Mouse (Mus musculus): Measurements from ENCODE around the gene Abhd16a. TPM values are rescaled to one million over a fixed set of nuclear protein-coding genes. Genes with fewer than 3 reads are reported as not detected.

Gene Abhd16a
- 66.7 and 69.8 TPM in 2 replicates for polyA plus RNA-seq (2016; fragmentation: Nextera tagmentation; extraction: Ambion mirVana)

DNA sequence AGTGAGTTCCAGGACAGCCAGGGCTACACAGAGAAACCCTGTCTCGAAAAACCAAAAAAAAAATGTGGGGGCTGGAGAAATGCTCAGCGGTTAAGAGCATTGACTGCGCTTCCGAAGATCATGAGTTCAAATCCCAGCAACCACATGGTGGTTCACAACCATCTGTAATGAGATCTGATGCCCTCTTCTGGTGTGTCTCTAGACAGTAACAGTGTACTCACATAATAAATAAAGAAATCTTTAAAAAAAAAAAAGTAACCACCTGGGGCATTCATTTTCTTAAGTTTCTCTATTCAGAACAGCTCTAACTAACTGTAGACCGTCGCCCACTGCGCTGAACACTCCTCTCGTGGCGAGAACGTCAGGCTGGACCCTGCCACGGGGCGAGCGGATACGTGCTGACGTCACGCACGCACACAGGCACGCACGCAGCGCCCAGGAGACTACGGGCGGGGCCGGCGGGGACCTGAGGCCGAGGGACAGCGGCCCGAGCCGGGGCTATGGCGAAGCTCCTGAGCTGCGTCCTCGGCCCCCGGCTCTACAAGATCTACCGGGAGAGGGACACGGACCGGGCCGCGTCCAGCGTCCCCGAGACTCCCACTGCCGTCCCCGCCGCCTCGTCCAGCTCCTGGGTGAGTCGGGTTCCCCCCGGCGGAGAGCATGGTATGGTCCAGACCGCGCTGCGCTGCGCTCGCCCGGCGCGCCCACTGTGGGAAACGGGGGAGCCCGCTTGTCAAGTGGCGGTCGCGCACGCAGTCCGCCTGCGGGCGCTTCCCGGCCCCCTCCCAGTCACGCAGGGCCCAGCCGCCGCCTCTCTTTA is at the start of gene Abhd16a:
Abhd16a (plus strand) TSS at position 439 of the 820 bp plus-strand sequence.
- peaks cover 17% of the 10 kb centered on the region for H3K4me1 ChIP-seq
- H3K4me3 ChIP-seq, result peak within 1 kb of the TSS; percentile 82
- H3K27me3 ChIP-seq (ENCODE audit: insufficient read depth, poor library complexity, severe bottlenecking), result no peaks in the 10 kb centered on the region
- peak within 1 kb of the TSS; percentile 99 for H3K27ac ChIP-seq
- H3K36me3 ChIP-seq, result peaks cover 31% of the 10 kb centered on the region
- peak; percentile 96 for DNase-seq (ENCODE audit: low spot score)
- H3K9me3 ChIP-seq, result no peaks in the 10 kb centered on the region
- WGBS, result 3% methylated on average over 67 of the region's 67 CpGs

DNA sequence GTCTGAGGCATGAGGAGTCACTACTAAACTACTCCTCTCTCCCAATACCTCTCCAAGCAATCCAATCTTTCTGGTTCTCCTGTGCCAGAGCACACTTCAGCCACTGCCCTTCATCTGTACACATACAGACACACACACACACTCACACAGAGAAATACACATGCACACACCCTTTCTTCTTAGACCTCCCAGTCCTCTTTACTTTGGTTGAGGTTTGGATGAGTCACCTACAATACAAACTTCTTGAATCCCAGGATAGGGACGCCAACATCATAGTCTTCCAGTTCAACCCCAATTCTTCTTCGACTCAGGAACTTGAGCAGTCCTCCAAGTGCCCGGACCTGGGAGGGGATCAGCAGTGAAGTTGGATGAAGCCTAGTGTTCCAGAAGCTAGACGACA is 45.3 kb upstream of the Abhd16a start:
- H3K27me3 ChIP-seq (ENCODE audit: insufficient read depth, poor library complexity, severe bottlenecking), result no peaks in the 10 kb centered on the region
- H3K4me1 ChIP-seq, result peaks cover 50% of the 10 kb centered on the region
- H3K27ac ChIP-seq, result peak overlapping the region; percentile 98
- no peak for DNase-seq (ENCODE audit: low spot score)
- no peaks in the 10 kb centered on the region for H3K9me3 ChIP-seq
- 79% methylated on average over 4 of the region's 4 CpGs for WGBS
- no peaks in the 10 kb centered on the region for H3K36me3 ChIP-seq
- no peak overlapping the region for H3K4me3 ChIP-seq

DNA sequence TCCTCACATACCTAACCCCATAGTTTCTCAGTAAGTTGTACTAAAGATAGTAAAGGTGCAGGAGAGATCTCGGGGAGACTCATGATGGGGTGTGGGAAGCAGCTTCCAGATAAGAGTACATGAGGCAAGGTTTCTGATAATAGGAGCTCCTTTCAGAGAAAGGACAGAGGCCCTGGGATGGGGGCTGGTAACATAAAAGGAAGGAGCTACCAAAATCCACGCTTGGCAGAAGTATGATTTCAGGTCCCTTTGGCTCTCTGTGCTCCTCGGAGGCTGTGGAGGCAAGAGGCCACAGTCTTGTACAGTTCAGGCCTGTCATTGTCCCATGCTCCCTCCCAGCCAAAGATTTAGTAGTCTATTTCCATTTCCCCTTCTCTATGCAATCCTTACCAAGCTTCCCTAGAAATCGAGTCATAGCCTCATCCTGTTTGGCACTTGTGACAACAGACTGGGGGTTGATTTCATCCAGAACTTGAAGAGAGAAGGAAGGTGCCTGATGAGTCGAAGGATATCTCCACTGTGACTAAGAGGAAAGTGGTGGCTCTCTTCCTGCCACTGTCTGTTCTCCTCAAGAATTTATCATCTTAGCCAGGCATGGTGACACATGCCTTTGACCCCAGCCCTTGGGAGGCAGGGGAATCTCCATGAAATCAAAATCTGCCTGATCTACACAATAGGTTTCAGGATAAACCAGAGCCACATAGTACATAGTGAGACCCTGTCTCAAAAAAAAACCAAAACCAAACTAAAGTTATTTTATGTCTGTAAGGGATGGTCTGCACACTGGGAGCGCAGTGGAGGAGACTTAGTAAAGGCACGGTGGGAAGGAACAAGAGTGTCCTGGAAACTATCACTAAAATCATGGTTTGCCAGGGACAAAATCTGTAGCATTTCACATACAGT is 43.9 kb upstream of the Abhd16a start:
- Histone ChIP-seq H3K36me3 (no peaks in the 10 kb centered on the region), H3K27ac (peak overlapping the region; percentile 98), H3K27me3 (ENCODE audit: insufficient read depth, poor library complexity, severe bottlenecking) (no peaks in the 10 kb centered on the region), H3K4me1 (peaks cover 63% of the 10 kb centered on the region), H3K4me3 (peak overlapping the region; percentile 72), H3K9me3 (no peaks in the 10 kb centered on the region)
- 45% methylated on average over 7 of the region's 7 CpGs for WGBS
- peak; percentile 78 for DNase-seq (ENCODE audit: low spot score)

DNA sequence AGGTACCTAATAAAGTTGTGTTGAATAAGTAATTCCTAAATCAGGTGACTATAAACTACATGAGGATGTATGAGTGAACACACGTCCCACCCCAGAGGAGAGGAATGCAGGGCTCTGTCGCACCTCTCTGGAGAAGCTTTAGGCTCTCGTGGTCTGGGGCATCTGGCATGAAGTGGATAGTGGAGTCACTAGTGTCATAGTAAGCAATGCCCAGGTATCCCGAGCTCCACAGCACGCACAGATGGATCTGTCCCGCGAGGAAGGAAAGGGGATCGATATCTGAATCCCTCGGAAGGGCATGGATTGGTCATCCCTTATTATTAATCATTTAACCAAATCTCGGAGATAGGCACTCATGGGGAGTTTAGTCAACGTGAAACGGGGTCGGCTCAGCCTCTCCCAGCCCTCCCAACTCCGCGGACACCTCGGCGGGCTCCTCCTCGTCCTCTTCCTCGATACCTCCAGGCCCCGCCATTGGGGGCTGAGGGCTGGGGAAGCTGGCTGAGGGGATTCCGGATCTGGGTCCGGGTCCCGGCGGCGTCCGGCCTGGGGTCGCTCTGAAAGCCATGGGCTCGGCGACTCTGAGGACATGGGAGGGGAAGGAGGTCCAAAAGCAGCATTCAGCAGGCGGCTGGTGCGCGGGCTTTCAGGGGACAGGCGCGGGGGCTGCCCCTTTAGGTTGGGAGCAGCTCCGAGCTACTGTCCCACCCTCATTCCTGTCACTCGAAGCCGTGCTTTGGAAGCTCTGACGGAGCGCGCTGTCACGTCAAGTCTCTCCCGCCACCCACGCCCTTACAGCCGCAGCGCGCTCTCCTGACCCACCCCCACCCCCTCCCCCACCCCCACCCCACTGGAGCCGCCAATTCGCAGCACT is 43.0 kb upstream of the Abhd16a start:
- Histone ChIP-seq H3K4me3 (peak overlapping the region; percentile 72), H3K9me3 (no peaks in the 10 kb centered on the region), H3K27ac (peak overlapping the region; percentile 98), H3K4me1 (peaks cover 63% of the 10 kb centered on the region), H3K36me3 (no peaks in the 10 kb centered on the region), H3K27me3 (ENCODE audit: insufficient read depth, poor library complexity, severe bottlenecking) (no peaks in the 10 kb centered on the region)
- DNase-seq (ENCODE audit: low spot score), result no peak
- 4% methylated on average over 47 of the region's 48 CpGs for WGBS

DNA sequence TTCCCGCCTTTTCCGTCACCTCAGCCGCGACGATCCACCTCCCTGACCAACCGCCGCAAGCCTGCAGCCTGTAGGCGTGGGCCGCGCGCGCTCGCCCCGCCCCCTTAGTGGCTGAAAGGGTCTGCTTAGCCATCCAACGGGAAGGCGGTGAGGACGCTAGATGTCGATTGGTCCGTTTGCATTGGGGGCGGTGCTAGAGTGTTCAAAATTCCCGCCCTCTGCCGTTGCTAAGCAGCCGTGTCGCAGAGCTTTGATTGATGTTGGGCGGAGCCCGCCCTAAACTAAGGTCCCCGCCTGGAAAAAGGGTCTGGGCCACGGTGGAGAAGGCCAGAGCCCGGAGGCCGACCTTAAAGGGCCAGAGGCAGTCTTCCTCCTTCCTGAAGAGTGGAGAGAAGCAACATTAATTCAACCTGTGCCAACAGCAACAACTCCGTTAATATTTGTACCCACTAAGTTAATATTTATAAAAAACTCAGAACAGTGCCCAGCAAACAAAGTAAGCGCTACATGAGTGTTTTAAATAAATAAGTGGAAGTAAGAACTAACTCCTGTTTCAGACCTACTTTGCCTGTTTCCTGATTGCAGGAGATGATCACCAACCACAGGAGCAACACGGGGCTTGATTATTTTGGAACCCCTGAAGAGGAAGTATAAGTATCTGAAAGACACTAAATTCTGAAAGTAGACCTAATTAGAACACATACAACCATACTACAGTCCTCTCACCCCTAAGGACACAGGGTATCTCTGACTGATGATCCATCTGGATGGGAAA is 42.2 kb upstream of the Abhd16a start, which contains the start of gene Msh5:
Msh5 (minus strand) TSS at position 65 of the 775 bp plus-strand sequence.
- Histone ChIP-seq H3K9me3 (no peaks in the 10 kb centered on the region), H3K36me3 (0 out of 2 replicates have a peak, but pooled peaks cover under 1% of the 10 kb centered on the region), H3K27ac (peak within 1 kb of the TSS; percentile 98), H3K4me3 (peak within 1 kb of the TSS; percentile 72), H3K27me3 (ENCODE audit: insufficient read depth, poor library complexity, severe bottlenecking) (no peaks in the 10 kb centered on the region), H3K4me1 (peaks cover 68% of the 10 kb centered on the region)
- DNase-seq (ENCODE audit: low spot score), result peak; percentile 100
- WGBS, result 2% methylated on average over 33 of the region's 33 CpGs

DNA sequence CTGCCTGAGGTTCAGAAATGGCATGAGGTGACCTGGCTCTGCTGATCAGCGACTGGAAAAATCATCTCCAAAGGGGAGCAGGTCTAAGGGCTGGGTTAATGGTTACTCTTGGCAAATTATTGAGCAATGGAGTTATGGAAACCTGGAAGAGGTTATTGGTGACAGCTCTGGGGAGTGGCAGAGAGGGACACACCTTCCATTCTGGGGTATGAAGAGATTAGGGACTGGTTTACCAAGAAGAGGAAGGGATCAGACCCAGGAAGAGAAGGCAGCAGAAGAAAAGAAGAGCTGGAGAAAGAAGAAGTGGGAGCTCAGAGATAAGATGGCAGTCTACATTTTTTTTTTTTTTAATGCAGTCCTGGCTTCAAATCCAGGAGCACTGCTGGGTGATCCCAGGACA is 41.4 kb upstream of the Abhd16a start:
- no peaks in the 10 kb centered on the region for H3K9me3 ChIP-seq
- H3K36me3 ChIP-seq, result peaks cover 9% of the 10 kb centered on the region
- H3K4me1 ChIP-seq, result peaks cover 77% of the 10 kb centered on the region
- WGBS, result 43% methylated on average over 1 of the region's 1 CpGs
- no peak for DNase-seq (ENCODE audit: low spot score)
- peak overlapping the region; percentile 72 for H3K4me3 ChIP-seq
- peak overlapping the region; percentile 98 for H3K27ac ChIP-seq
- no peaks in the 10 kb centered on the region for H3K27me3 ChIP-seq (ENCODE audit: insufficient read depth, poor library complexity, severe bottlenecking)

DNA sequence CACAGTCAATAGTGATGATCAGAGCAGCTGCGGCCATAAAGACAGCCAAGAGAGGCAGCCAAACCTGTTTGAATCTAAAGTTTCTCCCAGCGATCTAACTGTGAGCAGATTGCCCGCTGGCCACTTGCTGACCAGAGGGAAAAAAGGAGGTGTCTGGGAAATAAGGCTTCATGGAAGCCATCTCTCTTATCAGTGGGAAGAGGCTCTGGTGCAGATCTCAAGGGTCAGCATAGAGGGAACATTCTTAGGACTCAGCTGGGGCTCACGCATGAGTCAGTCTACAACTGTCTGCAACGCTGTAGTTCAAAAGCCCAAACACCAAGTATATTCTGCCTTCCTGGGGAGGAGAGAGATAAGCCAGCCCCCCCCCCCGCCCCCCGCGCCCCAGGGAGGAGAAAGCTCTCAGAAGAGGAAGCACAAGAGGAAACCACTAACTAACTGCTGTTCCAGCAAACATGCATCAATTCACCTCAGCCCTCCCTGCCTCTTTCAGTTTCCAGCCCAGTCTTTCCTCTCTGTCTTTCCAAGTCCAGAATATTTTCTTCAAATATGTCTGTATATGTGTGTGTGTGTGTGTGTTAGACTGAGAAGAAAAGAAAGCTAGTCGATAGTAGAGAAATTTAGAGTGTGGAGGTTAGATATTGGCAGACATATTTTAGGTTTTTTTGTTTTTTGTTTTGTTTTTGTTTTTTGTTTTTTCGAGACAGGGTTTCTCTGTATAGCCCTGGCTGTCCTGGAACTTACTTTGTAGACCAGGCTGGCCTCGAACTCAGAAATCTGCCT is 40.7 kb upstream of the Abhd16a start:
- Histone ChIP-seq H3K27ac (peak overlapping the region; percentile 98), H3K4me1 (peaks cover 81% of the 10 kb centered on the region), H3K9me3 (no peaks in the 10 kb centered on the region), H3K4me3 (peak overlapping the region; percentile 72), H3K27me3 (ENCODE audit: insufficient read depth, poor library complexity, severe bottlenecking) (no peaks in the 10 kb centered on the region), H3K36me3 (peaks cover 15% of the 10 kb centered on the region)
- 20% methylated on average over 11 of the region's 11 CpGs for WGBS
- DNase-seq (ENCODE audit: low spot score), result no peak

DNA sequence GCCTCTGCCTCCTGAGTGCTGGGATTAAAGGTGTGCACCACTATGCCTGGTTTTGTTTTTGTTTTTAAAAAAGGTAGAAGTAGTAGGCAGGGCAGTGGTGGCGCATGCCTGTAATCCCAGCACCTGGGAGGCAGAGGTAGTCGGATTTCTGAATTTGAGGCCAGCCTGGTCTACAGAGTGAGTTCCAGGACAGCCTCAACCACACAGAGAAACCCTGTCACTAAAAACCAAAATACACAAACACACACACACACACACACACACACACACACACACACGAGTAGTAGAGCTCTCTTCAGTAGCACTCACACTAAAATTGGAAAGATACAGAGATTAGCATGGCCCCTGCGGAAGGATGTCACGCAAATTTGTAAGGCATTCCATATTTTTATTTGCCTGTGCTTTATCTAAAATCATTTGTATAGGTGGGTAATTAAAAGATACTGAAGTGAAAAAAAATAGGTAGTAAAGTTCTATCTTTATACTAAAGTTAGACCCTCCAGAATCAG is 40.1 kb upstream of the Abhd16a start:
- WGBS, result 58% methylated on average over 5 of the region's 5 CpGs
- peaks cover 76% of the 10 kb centered on the region for H3K4me1 ChIP-seq
- peak overlapping the region; percentile 98 for H3K27ac ChIP-seq

DNA sequence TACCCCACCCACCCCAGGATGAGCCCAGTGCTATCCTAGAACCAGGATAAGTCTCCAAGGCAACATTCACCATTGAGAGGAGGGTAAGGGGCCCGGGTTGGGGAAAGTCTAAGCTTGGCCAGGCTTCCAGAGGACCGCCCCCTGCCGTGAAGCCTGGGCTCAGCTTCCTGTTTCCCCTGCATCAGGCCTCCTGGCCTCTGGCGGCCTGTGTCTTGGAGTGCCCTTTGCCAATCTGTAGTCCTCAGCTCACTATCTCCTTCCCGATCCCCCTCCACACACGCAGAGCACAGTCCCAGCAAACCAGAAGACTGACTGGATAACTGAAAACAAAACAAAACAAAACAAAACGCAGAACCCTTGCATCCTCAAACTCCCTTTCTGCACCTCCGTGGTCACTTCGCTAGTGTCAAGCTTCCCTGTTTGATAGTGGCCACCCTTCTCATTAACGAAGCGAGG is 39.5 kb upstream of the Abhd16a start, which contains the start of gene Clic1:
Clic1 (plus strand) TSS at position 406 of the 456 bp plus-strand sequence.
- Histone ChIP-seq H3K27me3 (ENCODE audit: insufficient read depth, poor library complexity, severe bottlenecking) (no peaks in the 10 kb centered on the region), H3K9me3 (no peaks in the 10 kb centered on the region), H3K36me3 (peaks cover 28% of the 10 kb centered on the region), H3K4me3 (peak within 1 kb of the TSS; percentile 80), H3K4me1 (peaks cover 72% of the 10 kb centered on the region), H3K27ac (peak within 1 kb of the TSS; percentile 98)
- peak; percentile 94 for DNase-seq (ENCODE audit: low spot score)
- 1% methylated on average over 11 of the region's 11 CpGs for WGBS

More for the DNA sequence above, 40.1 kb upstream of the Abhd16a start:
- no peaks in the 10 kb centered on the region for H3K9me3 ChIP-seq
- H3K4me3 ChIP-seq, result peak overlapping the region; percentile 80
- no peaks in the 10 kb centered on the region for H3K27me3 ChIP-seq (ENCODE audit: insufficient read depth, poor library complexity, severe bottlenecking)
- no peak for DNase-seq (ENCODE audit: low spot score)
- peaks cover 22% of the 10 kb centered on the region for H3K36me3 ChIP-seq

DNA sequence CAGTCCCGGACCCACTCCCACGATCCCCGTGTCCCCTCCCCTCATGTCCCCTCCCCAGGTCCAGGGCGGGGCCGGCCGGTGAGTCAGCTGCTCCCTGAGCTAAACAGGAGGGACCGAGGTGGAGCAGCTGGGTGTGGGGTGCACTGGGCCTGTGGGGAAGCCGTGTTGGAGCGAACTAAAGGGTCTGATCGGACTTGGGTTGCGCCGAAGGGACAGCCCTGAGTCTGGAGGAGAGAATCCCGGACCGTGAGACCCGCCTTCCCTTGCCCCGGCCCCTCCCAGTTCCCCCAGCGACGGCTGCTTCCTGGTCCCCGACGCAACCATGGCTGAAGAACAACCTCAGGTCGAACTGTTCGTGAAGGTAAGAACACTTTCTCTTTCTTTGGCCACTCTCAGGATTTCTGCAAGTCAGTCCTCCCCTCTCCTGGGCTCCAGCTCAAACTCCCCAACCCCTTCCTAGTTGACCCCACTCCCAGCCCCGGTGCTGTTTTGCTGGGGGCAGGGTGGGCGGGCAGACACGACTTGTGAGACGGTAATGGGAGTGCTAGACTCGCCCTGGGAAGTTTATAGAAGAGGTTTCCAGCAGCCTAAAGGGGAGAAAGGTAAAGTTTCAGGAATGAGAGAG is 38.8 kb upstream of the Abhd16a start:
- Histone ChIP-seq H3K4me1 (peaks cover 66% of the 10 kb centered on the region), H3K36me3 (peaks cover 34% of the 10 kb centered on the region), H3K9me3 (no peaks in the 10 kb centered on the region), H3K27ac (peak overlapping the region; percentile 98), H3K4me3 (peak overlapping the region; percentile 80), H3K27me3 (ENCODE audit: insufficient read depth, poor library complexity, severe bottlenecking) (no peaks in the 10 kb centered on the region)
- WGBS, result under 1% methylated on average over 27 of the region's 27 CpGs
- DNase-seq (ENCODE audit: low spot score), result peak; percentile 90

Measured in heart, embryonic 10.5 days (tissue).